Comparison of ENCODE assay signal across 9 mouse cellular contexts in genomic region chr12:87416690-87417089, GRCm38 (mm10). TPM values are rescaled to one million over a fixed set of nuclear protein-coding genes. Genes with fewer than 3 reads are reported as not detected.
DNase-seq lines count a peak whose midpoint lies in the region; ATAC-seq and TF ChIP-seq lines count a peak whose summit lies in the region.
"Had no signal": no experiment of that assay in that cellular context is flagged by ENCODE, and none has a peak within 500 bp of the region (broad histone marks: within the 10 kb centered on the region; RNA-seq: fewer than 3 reads in every experiment).

No protein-coding gene starts in this region.

- H3K27ac ChIP-seq in hindbrain, embryonic 11.5 days (ENCODE audit: low read depth, low read length) = no peak overlapping the region
- H3K27ac ChIP-seq in hindbrain, embryonic 13.5 days = no peak overlapping the region
- no peak overlapping the region for H3K27ac ChIP-seq in embryonic fibroblast, embryonic 13.5 days (ENCODE audit: insufficient read depth, low read length)
- H3K27ac ChIP-seq: lung, embryonic 15.5 days had no signal

- TF ChIP-seq POLR2A in embryonic fibroblast, embryonic 13.5 days (IDR thresholded peaks at IDR 0.05; ENCODE audit: low read depth, low read length) = no peak

- H3K4me2 ChIP-seq in hindbrain, embryonic 11.5 days (replicated peaks; ENCODE audit: low read depth, low read length) = no peak overlapping the region
- H3K4me2 ChIP-seq in hindbrain, embryonic 13.5 days = no peak overlapping the region
- H3K4me2 ChIP-seq: lung, embryonic 15.5 days had no signal

- peak; percentile 64 for DNase-seq in hindbrain, embryonic 11.5 days (ENCODE audit: low spot score)
- DNase-seq in CD8-positive naive resting alpha-beta T cell, adult 2 months (ENCODE audit: low read depth in 2 of 2, low spot score in 2 of 2) = peak; percentile 18 to 47
- DNase-seq in adrenal gland, postnatal 25 days = peak; percentile 62
- peak; percentile 79 for DNase-seq in kidney, postnatal 10 days
- peak; percentile 77 for DNase-seq in lung, postnatal 10 days
- peak; percentile 49 to 72 for DNase-seq in spleen, postnatal 4 days (ENCODE audit: low spot score in 2 of 2)

- no peak overlapping the region for H3K4me3 ChIP-seq in hindbrain, embryonic 11.5 days (ENCODE audit: low read depth, low read length)
- no peak overlapping the region for H3K4me3 ChIP-seq in hindbrain, embryonic 13.5 days
- H3K4me3 ChIP-seq in embryonic fibroblast, embryonic 13.5 days (ENCODE audit: insufficient read depth, low read length) = no peak overlapping the region
- H3K4me3 ChIP-seq: lung, embryonic 15.5 days had no signal

- H3K9ac ChIP-seq in hindbrain, embryonic 11.5 days (ENCODE audit: low read depth, low read length) = no peak overlapping the region
- H3K9ac ChIP-seq in hindbrain, embryonic 13.5 days = no peak overlapping the region
- H3K9ac ChIP-seq: lung, embryonic 15.5 days had no signal

- WGBS in hindbrain, embryonic 11.5 days = 38% methylated on average over 7 of the region's 7 CpGs
- WGBS in hindbrain, embryonic 13.5 days = 42% methylated on average over 7 of the region's 7 CpGs

- TF ChIP-seq CTCF in embryonic fibroblast, embryonic 13.5 days (IDR thresholded peaks at IDR 0.05; ENCODE audit: borderline replicate concordance, insufficient read depth, low read length) = peak; percentile 82; the same call in 1 of the 2 replicates

- no peaks in the 10 kb centered on the region for H3K4me1 ChIP-seq in hindbrain, embryonic 11.5 days (replicated peaks; ENCODE audit: control insufficient read depth, insufficient read depth, low read length)
- H3K4me1 ChIP-seq in hindbrain, embryonic 13.5 days (replicated peaks) = peaks cover 15% of the 10 kb centered on the region
- H3K4me1 ChIP-seq in embryonic fibroblast, embryonic 13.5 days (ENCODE audit: control insufficient read depth, insufficient read depth, low read length) = no peaks in the 10 kb centered on the region
- H3K4me1 ChIP-seq: lung, embryonic 15.5 days had no signal

- H3K36me3 ChIP-seq in hindbrain, embryonic 11.5 days (ENCODE audit: control insufficient read depth, insufficient read depth, low read length) = no peaks in the 10 kb centered on the region
- peaks cover 3% of the 10 kb centered on the region; the same call in 1 of the 2 replicates for H3K36me3 ChIP-seq in hindbrain, embryonic 13.5 days
- H3K36me3 ChIP-seq: lung, embryonic 15.5 days had no signal

- no peak for ATAC-seq in hindbrain, embryonic 11.5 days (ENCODE audit: low FRiP score)
- no peak for ATAC-seq in hindbrain, embryonic 13.5 days (ENCODE audit: low FRiP score)

- no peaks in the 10 kb centered on the region for H3K27me3 ChIP-seq in hindbrain, embryonic 11.5 days (ENCODE audit: control insufficient read depth, insufficient read depth, low read length)
- no peaks in the 10 kb centered on the region for H3K27me3 ChIP-seq in hindbrain, embryonic 13.5 days
- H3K27me3 ChIP-seq: lung, embryonic 15.5 days had no signal

- H3K9me3 ChIP-seq in hindbrain, embryonic 11.5 days (ENCODE audit: control insufficient read depth, low read length) = no peaks in the 10 kb centered on the region
- no peaks in the 10 kb centered on the region for H3K9me3 ChIP-seq in hindbrain, embryonic 13.5 days
- H3K9me3 ChIP-seq: lung, embryonic 15.5 days had no signal

RNA-seq across cellular contexts. Expression of gene Slirp, which starts 27.0 kb away (rescaled TPM):
- 277 and 302 TPM in 2 replicates for polyA plus RNA-seq in hindbrain, embryonic 11.5 days (2014; fragmentation: Nextera tagmentation; extraction: Ambion mirVana)
- 283 and 290 TPM in 2 replicates for polyA plus RNA-seq in hindbrain, embryonic 13.5 days (2015; fragmentation: Nextera tagmentation; extraction: Ambion mirVana)
- 146 and 153 TPM in 2 replicates for total RNA-seq in adrenal gland, postnatal 25 days (2021)
- 175 and 177 TPM in 2 replicates for polyA plus RNA-seq in embryonic fibroblast, embryonic 13.5 days (2011; ENCODE audit: insufficient read length, low read depth, missing spikeins)

RNA-seq across cellular contexts. Expression of gene Alkbh1, which starts 27.1 kb away (rescaled TPM):
- polyA plus RNA-seq in hindbrain, embryonic 11.5 days (2014; fragmentation: Nextera tagmentation; extraction: Ambion mirVana) = 43.5 and 56.0 TPM in 2 replicates
- polyA plus RNA-seq in hindbrain, embryonic 13.5 days (2015; fragmentation: Nextera tagmentation; extraction: Ambion mirVana) = 45.5 and 48.2 TPM in 2 replicates
- total RNA-seq in adrenal gland, postnatal 25 days (2021) = 20.4 and 23.6 TPM in 2 replicates
- 34.5 and 35.3 TPM in 2 replicates for polyA plus RNA-seq in embryonic fibroblast, embryonic 13.5 days (2011; ENCODE audit: insufficient read length, low read depth, missing spikeins)

RNA-seq across cellular contexts. Expression of gene Sptlc2, which starts 28.5 kb away (rescaled TPM):
- polyA plus RNA-seq in hindbrain, embryonic 11.5 days (2014; fragmentation: Nextera tagmentation; extraction: Ambion mirVana) = 62.4 and 63.7 TPM in 2 replicates
- polyA plus RNA-seq in hindbrain, embryonic 13.5 days (2015; fragmentation: Nextera tagmentation; extraction: Ambion mirVana) = 64.8 and 70.5 TPM in 2 replicates
- 214 and 293 TPM in 2 replicates for total RNA-seq in adrenal gland, postnatal 25 days (2021)
- polyA plus RNA-seq in embryonic fibroblast, embryonic 13.5 days (2011; ENCODE audit: insufficient read length, low read depth, missing spikeins) = 125 and 133 TPM in 2 replicates

RNA-seq across cellular contexts. Expression of gene Snw1, which starts 55.4 kb away (rescaled TPM):
- 156 and 160 TPM in 2 replicates for polyA plus RNA-seq in hindbrain, embryonic 11.5 days (2014; fragmentation: Nextera tagmentation; extraction: Ambion mirVana)
- 124 and 129 TPM in 2 replicates for polyA plus RNA-seq in hindbrain, embryonic 13.5 days (2015; fragmentation: Nextera tagmentation; extraction: Ambion mirVana)
- total RNA-seq in adrenal gland, postnatal 25 days (2021) = 67.9 and 83.8 TPM in 2 replicates
- 60.7 and 69.2 TPM in 2 replicates for polyA plus RNA-seq in embryonic fibroblast, embryonic 13.5 days (2011; ENCODE audit: insufficient read length, low read depth, missing spikeins)
